Mouse (Mus musculus) limb, embryonic 10.5 days (tissue): ENCODE data around the gene Taok3. TPM values are rescaled to one million over a fixed set of nuclear protein-coding genes. Genes with fewer than 3 reads are reported as not detected.

ENCODE experiments used
- DNase-seq: peaks from one replicate; pipeline ENCODE4 v3.0.0-alpha.2; 2017; ENCODE audit warnings: low spot score
- H3K27ac ChIP-seq: fragments of 300-500 bp; sonication (generic); 2 replicates; pipeline ENCODE4 v1.5.1; 2016; ENCODE audit warnings: mild to moderate bottlenecking
- H3K27me3 ChIP-seq: fragments of 300-500 bp; sonication (generic); 2 replicates; pipeline ENCODE4 v1.6.1; 2016; ENCODE audit warnings: low read depth, mild to moderate bottlenecking; ENCODE audit not compliant: poor library complexity, severe bottlenecking
- H3K36me3 ChIP-seq: fragments of 300-500 bp; sonication (generic); 2 replicates; pipeline ENCODE4 v1.6.1; 2016; ENCODE audit warnings: mild to moderate bottlenecking, moderate library complexity
- H3K4me1 ChIP-seq: fragments of 300-500 bp; sonication (generic); 2 replicates; pipeline ENCODE4 v1.6.1; 2016
- H3K4me3 ChIP-seq: fragments of 300-500 bp; sonication (generic); 2 replicates; pipeline ENCODE4 v1.5.1; 2016; ENCODE audit warnings: mild to moderate bottlenecking, moderate library complexity
- H3K9me3 ChIP-seq: fragments of 300-500 bp; sonication (generic); replicated peaks from 2 replicates; pipeline ENCODE4 v1.6.1; 2016; ENCODE audit warnings: mild to moderate bottlenecking
- WGBS: fragments of 180-500 bp; shearing (Covaris S2); methylation state at CpG from one replicate; pipeline ENCODE4 v1.1.7; 2016; 5-methylcytosine and 5-hydroxymethylcytosine counted together
- polyA plus RNA-seq: library from polyadenylated mRNA; unstranded; fragments of >200 nt; fragmentation: Nextera tagmentation; extraction: Ambion mirVana; gene quantifications from 2 replicates; pipeline ENCODE4 v1.2.1, GENCODE M21; 2016

Gene Taok3
- 5.5 and 6.2 TPM in 2 replicates for polyA plus RNA-seq

GRCm38 (mm10) chr5:117119777-117120488 lies at the start of gene Taok3:
Gene Taok3, plus strand, starts transcription at chr5:117120129.
- WGBS, result under 1% methylated on average over 70 of the region's 74 CpGs
- H3K27ac ChIP-seq, result peak within 1 kb of the TSS; percentile 66
- peaks cover 20% of the 10 kb centered on the region for H3K4me1 ChIP-seq
- H3K4me3 ChIP-seq, result peak within 1 kb of the TSS; percentile 81
- H3K27me3 ChIP-seq, result peaks cover 28% of the 10 kb centered on the region
- peak; percentile 100 for DNase-seq
- H3K36me3 ChIP-seq, result no peaks in the 10 kb centered on the region
- H3K9me3 ChIP-seq, result no peaks in the 10 kb centered on the region

GRCm38 (mm10) chr5:117087718-117088117 lies 32.2 kb upstream of the Taok3 start:
- Histone ChIP-seq H3K9me3 (no peaks in the 10 kb centered on the region), H3K4me1 (peaks cover 19% of the 10 kb centered on the region), H3K4me3 (peak overlapping the region; percentile 15; the same call in 1 of the 2 replicates), H3K27ac (no peak overlapping the region), H3K36me3 (peaks cover 21% of the 10 kb centered on the region), H3K27me3 (peaks cover 25% of the 10 kb centered on the region)
- peak; percentile 45 for DNase-seq
- WGBS, result 6% methylated on average over 13 of the region's 13 CpGs

DNA sequence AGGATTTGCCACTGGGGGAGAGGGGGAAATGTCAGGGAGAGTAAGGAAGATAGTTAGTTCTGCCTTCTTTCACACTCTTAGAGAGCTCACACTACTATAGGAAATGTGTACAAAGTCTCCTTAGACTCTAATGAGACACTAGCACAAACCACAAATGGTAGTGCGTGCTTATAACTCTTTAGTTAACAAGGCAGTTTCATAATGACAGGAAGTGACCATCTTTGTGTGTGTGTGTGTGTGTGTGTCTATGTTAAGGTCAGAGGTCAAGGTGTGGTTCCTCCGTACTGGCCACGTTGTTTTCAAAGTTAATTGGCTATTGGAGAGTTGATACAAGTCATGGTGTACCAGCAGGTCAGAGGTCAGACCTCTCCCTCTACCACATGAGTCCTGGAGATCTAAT lies 30.8 kb upstream of the Taok3 start:
- peaks cover 19% of the 10 kb centered on the region for H3K4me1 ChIP-seq
- DNase-seq, result no peak
- no peak overlapping the region for H3K4me3 ChIP-seq
- peaks cover 25% of the 10 kb centered on the region for H3K27me3 ChIP-seq
- no peak overlapping the region for H3K27ac ChIP-seq
- H3K36me3 ChIP-seq, result peaks cover 35% of the 10 kb centered on the region
- no peaks in the 10 kb centered on the region for H3K9me3 ChIP-seq
- WGBS, result 46% methylated on average over 3 of the region's 3 CpGs

GRCm38 (mm10) chr5:117089786-117090185 lies 30.1 kb upstream of the Taok3 start:
- H3K27ac ChIP-seq, result no peak overlapping the region
- H3K4me1 ChIP-seq, result peaks cover 19% of the 10 kb centered on the region
- H3K9me3 ChIP-seq, result no peaks in the 10 kb centered on the region
- no peak for DNase-seq
- WGBS, result 37% methylated on average over 5 of the region's 6 CpGs
- peaks cover 25% of the 10 kb centered on the region for H3K27me3 ChIP-seq
- H3K36me3 ChIP-seq, result peaks cover 41% of the 10 kb centered on the region
- no peak overlapping the region for H3K4me3 ChIP-seq

DNA sequence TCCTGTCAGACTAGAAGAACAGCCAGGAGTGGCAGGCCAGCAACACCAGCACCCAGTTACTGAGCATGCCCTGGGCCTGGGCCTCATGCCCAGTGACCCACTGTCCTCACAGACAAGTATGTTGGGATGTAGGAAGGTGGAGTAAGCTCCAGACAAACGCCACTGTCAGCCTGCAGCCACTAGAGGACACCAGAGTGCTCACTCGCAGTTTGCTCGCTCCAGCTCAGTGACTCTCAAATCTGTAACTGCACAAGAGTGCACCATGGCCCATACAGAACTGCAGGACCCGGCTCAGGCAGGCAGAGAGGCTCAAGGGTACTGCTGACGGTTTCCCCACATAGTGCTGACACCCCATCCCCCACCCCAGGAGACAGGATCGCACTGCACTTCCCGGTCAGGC lies 25.5 kb upstream of the Taok3 start:
- no peak for DNase-seq
- peaks cover 4% of the 10 kb centered on the region; the same call in 1 of the 2 replicates for H3K4me1 ChIP-seq
- H3K4me3 ChIP-seq, result no peak overlapping the region
- no peaks in the 10 kb centered on the region for H3K27me3 ChIP-seq
- H3K36me3 ChIP-seq, result peaks cover 84% of the 10 kb centered on the region
- H3K27ac ChIP-seq, result no peak overlapping the region
- no peaks in the 10 kb centered on the region for H3K9me3 ChIP-seq
- WGBS, result 51% methylated on average over 7 of the region's 7 CpGs

GRCm38 (mm10) chr5:117096716-117097115 lies 23.2 kb upstream of the Taok3 start:
- Histone ChIP-seq H3K4me3 (no peak overlapping the region), H3K9me3 (no peaks in the 10 kb centered on the region), H3K27ac (no peak overlapping the region), H3K4me1 (no peaks in the 10 kb centered on the region), H3K27me3 (no peaks in the 10 kb centered on the region), H3K36me3 (peaks cover 96% of the 10 kb centered on the region)
- DNase-seq, result peak; percentile 41
- 54% methylated on average over 3 of the region's 3 CpGs for WGBS

GRCm38 (mm10) chr5:117099008-117099407 lies 20.9 kb upstream of the Taok3 start:
- Histone ChIP-seq H3K4me3 (no peak overlapping the region), H3K27ac (no peak overlapping the region), H3K4me1 (no peaks in the 10 kb centered on the region), H3K36me3 (peaks cover 96% of the 10 kb centered on the region), H3K27me3 (no peaks in the 10 kb centered on the region), H3K9me3 (no peaks in the 10 kb centered on the region)
- DNase-seq, result no peak
- 93% methylated on average over 5 of the region's 5 CpGs for WGBS

GRCm38 (mm10) chr5:117099742-117100141 lies 20.2 kb upstream of the Taok3 start:
- no peaks in the 10 kb centered on the region for H3K9me3 ChIP-seq

DNA sequence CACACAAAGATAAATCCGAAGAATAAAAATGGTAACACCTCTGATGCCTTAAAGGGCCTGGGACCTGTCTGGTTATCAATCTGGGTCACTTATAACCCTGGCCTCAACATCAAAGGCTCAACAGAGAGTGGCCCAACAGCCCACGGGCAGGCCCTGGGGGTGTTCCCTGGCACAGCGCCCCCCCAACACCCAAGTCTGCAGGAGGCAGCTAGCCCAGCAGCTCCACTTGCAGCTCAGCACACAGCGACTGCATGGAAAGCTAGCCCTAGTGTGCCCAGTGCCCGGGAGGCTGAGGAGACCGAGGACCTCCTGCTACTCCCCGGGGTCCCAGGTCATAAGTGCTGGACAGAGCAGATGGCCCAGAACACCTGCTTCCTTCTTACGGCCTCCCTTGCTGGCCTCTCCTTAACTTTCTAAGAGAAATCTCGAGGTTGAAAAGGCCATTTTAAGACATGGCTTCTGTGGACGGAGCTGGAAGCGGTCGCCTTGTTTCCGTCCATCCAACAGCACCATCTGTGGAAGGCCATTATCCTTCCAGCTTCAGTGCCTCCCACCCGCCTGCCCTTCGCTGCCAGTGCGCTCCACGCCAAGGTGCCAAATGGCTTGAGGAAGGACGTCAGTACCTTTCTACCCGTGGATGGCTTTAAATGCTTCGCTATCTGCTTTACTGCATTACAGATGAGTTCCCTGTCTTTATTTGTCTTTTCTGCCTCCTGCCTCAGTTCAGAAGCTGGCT lies 16.6 kb upstream of the Taok3 start:
- Histone ChIP-seq H3K27ac (no peak overlapping the region), H3K9me3 (no peaks in the 10 kb centered on the region), H3K36me3 (peaks cover 100% of the 10 kb centered on the region), H3K4me3 (no peak overlapping the region), H3K27me3 (no peaks in the 10 kb centered on the region), H3K4me1 (no peaks in the 10 kb centered on the region)
- WGBS, result 91% methylated on average over 20 of the region's 20 CpGs
- DNase-seq, result no peak

More at GRCm38 (mm10) chr5:117099742-117100141, 20.2 kb upstream of the Taok3 start:
- Histone ChIP-seq H3K36me3 (peaks cover 96% of the 10 kb centered on the region), H3K4me3 (no peak overlapping the region), H3K4me1 (no peaks in the 10 kb centered on the region), H3K27me3 (no peaks in the 10 kb centered on the region), H3K27ac (no peak overlapping the region)
- DNase-seq, result no peak
- WGBS, result 88% methylated on average over 11 of the region's 11 CpGs

DNA sequence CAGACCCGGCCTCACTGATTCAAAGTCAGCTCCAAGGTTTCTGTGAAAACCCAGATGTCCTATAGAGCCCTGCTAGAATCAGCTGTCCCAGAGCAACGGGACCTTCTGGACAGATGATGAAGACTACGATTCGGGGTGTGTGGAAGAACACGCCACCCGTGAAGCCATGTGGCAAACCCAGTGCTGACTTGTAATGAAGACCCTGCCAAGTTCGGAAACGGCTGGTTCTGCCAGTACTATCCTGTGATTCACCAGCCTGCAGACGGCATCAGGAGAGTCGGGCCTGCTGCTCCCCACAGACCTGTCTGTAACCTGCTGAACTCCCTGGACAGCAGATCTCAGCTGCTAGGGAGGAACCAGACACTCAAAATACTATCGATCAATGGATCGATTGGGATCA lies 15.6 kb upstream of the Taok3 start:
- WGBS, result 97% methylated on average over 12 of the region's 12 CpGs
- H3K4me1 ChIP-seq, result no peaks in the 10 kb centered on the region
- H3K9me3 ChIP-seq, result no peaks in the 10 kb centered on the region
- H3K4me3 ChIP-seq, result no peak overlapping the region
- H3K27me3 ChIP-seq, result no peaks in the 10 kb centered on the region
- no peak overlapping the region for H3K27ac ChIP-seq
- DNase-seq, result no peak
- H3K36me3 ChIP-seq, result peaks cover 100% of the 10 kb centered on the region

DNA sequence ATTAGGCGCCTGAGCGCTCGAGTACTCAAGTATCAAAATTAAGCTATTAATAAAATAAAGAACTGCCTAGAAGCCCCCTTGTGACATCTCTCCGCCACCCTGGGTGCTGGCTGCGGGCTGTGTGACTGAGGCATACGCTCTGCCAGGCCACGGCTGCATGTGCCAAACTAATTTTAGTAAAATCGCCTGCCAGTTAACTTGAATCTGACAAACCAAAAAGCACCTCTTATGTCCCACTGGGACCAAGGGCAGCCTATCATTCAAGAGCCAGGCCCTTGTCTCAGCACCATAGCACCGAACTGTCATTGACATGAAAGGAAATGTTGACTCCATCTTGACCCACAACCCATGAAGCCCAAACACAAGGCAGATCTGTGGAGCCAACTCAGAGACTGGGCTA lies 14.2 kb upstream of the Taok3 start:
- H3K36me3 ChIP-seq, result peaks cover 99% of the 10 kb centered on the region
- no peak overlapping the region for H3K4me3 ChIP-seq
- H3K9me3 ChIP-seq, result no peaks in the 10 kb centered on the region
- 94% methylated on average over 9 of the region's 9 CpGs for WGBS
- no peaks in the 10 kb centered on the region for H3K27me3 ChIP-seq
- DNase-seq, result no peak
- no peaks in the 10 kb centered on the region for H3K4me1 ChIP-seq
- no peak overlapping the region for H3K27ac ChIP-seq

GRCm38 (mm10) chr5:117108292-117108691 lies 11.6 kb upstream of the Taok3 start:
- H3K36me3 ChIP-seq, result peaks cover 99% of the 10 kb centered on the region
- H3K4me3 ChIP-seq, result no peak overlapping the region
- no peaks in the 10 kb centered on the region for H3K4me1 ChIP-seq
- H3K9me3 ChIP-seq, result no peaks in the 10 kb centered on the region
- 95% methylated on average over 13 of the region's 13 CpGs for WGBS
- H3K27ac ChIP-seq, result no peak overlapping the region
- H3K27me3 ChIP-seq, result no peaks in the 10 kb centered on the region
- DNase-seq, result no peak

DNA sequence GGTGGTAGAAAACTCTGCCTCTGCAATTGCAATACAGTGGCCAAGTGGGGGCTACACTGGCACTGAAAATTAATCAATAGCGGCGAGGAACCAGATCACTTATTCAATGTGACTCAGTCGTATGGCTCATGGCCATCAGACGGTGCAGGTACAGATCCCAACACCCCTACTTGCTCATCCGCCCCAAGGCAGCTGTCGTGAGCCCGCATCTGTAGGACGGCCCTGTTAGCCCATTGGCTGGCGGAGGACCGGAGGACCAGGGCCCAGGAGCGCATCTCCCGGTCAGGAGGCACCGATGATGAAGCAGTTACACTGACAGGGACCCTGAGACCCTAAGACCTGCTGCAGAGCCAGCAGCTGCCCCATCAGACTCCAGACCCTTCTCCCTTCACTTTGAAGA lies 11.2 kb upstream of the Taok3 start:
- no peaks in the 10 kb centered on the region for H3K9me3 ChIP-seq
- no peak for DNase-seq
- H3K4me3 ChIP-seq, result no peak overlapping the region
- WGBS, result 96% methylated on average over 13 of the region's 13 CpGs
- H3K4me1 ChIP-seq, result no peaks in the 10 kb centered on the region
- H3K27me3 ChIP-seq, result no peaks in the 10 kb centered on the region
- peaks cover 99% of the 10 kb centered on the region for H3K36me3 ChIP-seq
- no peak overlapping the region for H3K27ac ChIP-seq
